Mouse (Mus musculus) naive thymus-derived CD4-positive, alpha-beta T cell, adult 5 months (primary cell): ENCODE results near the gene Sh3pxd2a. TPM values are rescaled to one million over a fixed set of nuclear protein-coding genes. Genes with fewer than 3 reads are reported as not detected.

Experiments used
- polyA plus RNA-seq: library from polyadenylated mRNA; unstranded; fragments of 100-300 nt; shearing (Covaris generic); gene quantifications from one replicate; pipeline ENCODE4 v1.2.1, GENCODE M21; 2017

Gene Sh3pxd2a
- 2.8 TPM for polyA plus RNA-seq

DNA sequence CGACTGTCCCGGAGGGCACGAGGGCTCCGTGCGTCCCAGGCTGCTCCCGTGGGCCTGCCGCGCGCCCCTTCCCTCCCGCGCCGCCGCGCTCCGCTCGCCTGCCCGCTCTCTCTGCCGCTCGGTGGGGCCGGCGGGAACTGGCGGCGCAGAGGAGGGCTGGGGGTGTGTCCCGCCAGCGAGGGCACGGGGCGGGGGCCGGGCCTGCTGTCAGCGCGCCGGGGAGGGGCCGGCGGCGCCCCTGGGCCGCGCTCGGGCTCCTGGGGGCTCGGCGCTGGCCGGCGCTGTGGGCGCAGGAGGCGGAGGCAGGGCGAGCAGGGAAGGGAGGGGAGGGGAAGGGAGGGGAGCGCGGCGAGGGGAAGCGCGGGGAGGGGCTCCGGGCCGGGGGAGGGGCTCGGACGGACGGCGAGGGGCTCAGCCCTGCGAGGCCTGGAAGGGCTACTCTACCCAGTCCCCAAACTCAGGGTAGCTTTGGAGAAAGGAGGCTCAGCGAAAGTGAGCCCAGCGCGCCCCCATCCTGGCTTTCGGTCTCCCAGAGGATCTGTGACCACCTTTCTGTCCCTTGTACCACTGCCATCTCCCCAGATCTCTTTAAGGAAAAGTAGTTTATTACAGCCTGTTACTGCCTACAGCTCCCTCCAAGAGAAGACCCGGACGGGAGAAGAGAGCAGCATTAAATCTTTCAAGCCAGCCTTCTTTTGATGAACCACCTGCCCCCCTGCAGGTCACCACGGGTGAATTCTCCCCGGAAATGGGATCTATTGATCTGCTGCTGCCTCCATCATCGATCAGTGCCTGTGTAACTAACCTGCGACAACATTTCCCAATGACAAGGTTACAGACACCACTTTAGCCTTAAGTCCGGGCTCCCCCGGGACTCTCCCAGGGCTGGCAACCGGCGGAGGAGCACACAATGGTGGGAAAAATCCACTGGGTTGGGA is at the start of gene Sh3pxd2a:
Sh3pxd2a (minus strand) TSS at position 98 of the 938 bp plus-strand sequence.

Other genes with a start within 250 kb of the Sh3pxd2a start
- 45.8 TPM for gene Stn1, start 73.1 kb upstream of the Sh3pxd2a start, polyA plus RNA-seq
- gene Slk, start 115.3 kb upstream of the Sh3pxd2a start, polyA plus RNA-seq: 126 TPM
- gene Col17a1, start 227.7 kb upstream of the Sh3pxd2a start, polyA plus RNA-seq: not detected